13 mouse cellular contexts compared by ENCODE assay signal in the genomic region with DNA sequence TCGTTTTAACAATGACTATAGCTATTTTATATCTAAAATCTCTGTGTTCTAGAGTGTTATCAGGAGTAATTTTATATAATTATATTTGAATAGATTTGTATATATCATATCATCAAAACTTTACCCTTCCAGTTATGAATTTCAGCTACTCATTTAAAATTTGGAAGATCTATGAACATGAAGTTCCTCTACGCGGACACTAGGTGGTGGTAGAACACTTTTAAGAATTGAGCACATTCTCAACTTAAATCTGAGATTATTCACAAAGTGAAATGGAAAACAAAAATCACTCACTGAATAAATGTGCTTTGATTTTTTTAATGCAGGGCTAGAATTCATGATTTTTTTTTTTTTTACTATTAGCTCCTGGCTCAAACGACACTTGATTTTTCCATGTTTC.
DNase-seq lines count a peak whose midpoint lies in the region; ATAC-seq and TF ChIP-seq lines count a peak whose summit lies in the region.
"Had no signal": no experiment of that assay in that cellular context is flagged by ENCODE, and none has a peak within 500 bp of the region (broad histone marks: within the 10 kb centered on the region; RNA-seq: fewer than 3 reads in every experiment).

No protein-coding gene starts in this region.

- TF ChIP-seq CTCF in gastrocnemius, adult 2 months (IDR thresholded peaks at IDR 0.05) = peak; percentile 56

- no peak for ATAC-seq in megakaryocyte, adult 5-6 weeks (ENCODE audit: poor library complexity, severe bottlenecking)

- no peak overlapping the region for H3K27ac ChIP-seq in gastrocnemius, adult 2 months
- H3K27ac ChIP-seq: stomach, embryonic 15.5 days had no signal

- intact Hi-C loops in gastrocnemius, adult 2 months (cut with DNase I) = no loop called here

- no peak overlapping the region for H3K4me3 ChIP-seq in gastrocnemius, adult 2 months
- H3K4me3 ChIP-seq: megakaryocyte, embryonic 14.5 days; stomach, embryonic 15.5 days had no signal

- no peak for DNase-seq in gastrocnemius, adult 2 months
- no peak for DNase-seq in gastrocnemius, adult 8-10 months (ENCODE audit: low spot score in 2 of 2)
- peak; percentile 8 for DNase-seq in thymus, postnatal 0 days (ENCODE audit: low spot score)
- DNase-seq in thymus, postnatal 36 days = no peak
- DNase-seq in embryo, embryonic 11 days = peak; percentile 48
- DNase-seq in testis, postnatal 10 days (ENCODE audit: low spot score) = no peak
- DNase-seq in gastrocnemius, postnatal 4 days (ENCODE audit: low spot score in 2 of 2) = no peak
- DNase-seq: cerebellum, postnatal 36 days; gastrocnemius, postnatal 14 days; kidney, adult 18-20 months had no signal

Comparison
In these comparisons a context has a peak if more than half of its experiments do, and no peak if none do; other contexts are left out.
1. DNase-seq: peak in thymus, postnatal 0 days (single experiment) and embryo, embryonic 11 days (single experiment); none in gastrocnemius, adult 2 months (single experiment), gastrocnemius, adult 8-10 months (0 of 2), thymus, postnatal 36 days (0 of 2), testis, postnatal 10 days (single experiment) and gastrocnemius, postnatal 4 days (0 of 2).